Mouse (Mus musculus): ENCODE data around the gene Atf7ip2. TPM values are rescaled to one million over a fixed set of nuclear protein-coding genes. Genes with fewer than 3 reads are reported as not detected.
"Not testable (repeated sequence)": the region's sequence is repeated elsewhere in the genome, so short reads cannot be mapped to it uniquely, and the experiment has no call there.

Atf7ip2 gene
- 1.1 and 1.3 TPM in 2 replicates for polyA plus RNA-seq (2015; fragmentation: Nextera tagmentation; extraction: Ambion mirVana)

GRCm38 (mm10) chr16:10192679-10193506 lies at the start of gene Atf7ip2:
Gene Atf7ip2, plus strand, starts transcription at chr16:10192712.
- under 1% methylated on average over 63 of the region's 63 CpGs for WGBS
- ATAC-seq (ENCODE audit: insufficient number of reproducible peaks, low FRiP score, low TSS enrichment, low read depth), result peak; percentile 92
- H3K9me3 ChIP-seq (replicated peaks), result no peaks in the 10 kb centered on the region; the same call in 1 of the 2 replicates
- H3K27me3 ChIP-seq, result 0 out of 2 replicates have a peak, but pooled peaks cover 5% of the 10 kb centered on the region
- H3K27ac ChIP-seq (replicated peaks), result no peak within 1 kb of the TSS
- H3K4me3 ChIP-seq (replicated peaks), result peak within 1 kb of the TSS; percentile 59
- H3K9ac ChIP-seq, result peak within 1 kb of the TSS; percentile 37; the same call in 1 of the 2 replicates
- H3K4me1 ChIP-seq, result peaks cover 10% of the 10 kb centered on the region
- H3K36me3 ChIP-seq, result no peaks in the 10 kb centered on the region
- H3K4me2 ChIP-seq (replicated peaks), result peak within 1 kb of the TSS; percentile 99

GRCm38 (mm10) chr16:10143166-10143565 lies 49.3 kb upstream of the Atf7ip2 start:
- Histone ChIP-seq H3K4me3 (replicated peaks) (no peak overlapping the region), H3K4me1 (no peaks in the 10 kb centered on the region), H3K27me3 (no peaks in the 10 kb centered on the region), H3K36me3 (no peaks in the 10 kb centered on the region), H3K9ac (no peak overlapping the region), H3K27ac (replicated peaks) (no peak overlapping the region), H3K4me2 (replicated peaks) (no peak overlapping the region), H3K9me3 (replicated peaks) (no peaks in the 10 kb centered on the region)
- 67% methylated on average over 2 of the region's 2 CpGs for WGBS
- no peak for ATAC-seq (ENCODE audit: insufficient number of reproducible peaks, low FRiP score, low TSS enrichment, low read depth)

GRCm38 (mm10) chr16:10147401-10147800 lies 45.1 kb upstream of the Atf7ip2 start:
- no peak overlapping the region for H3K27ac ChIP-seq (replicated peaks)
- no peak overlapping the region for H3K4me2 ChIP-seq (replicated peaks)
- no peak overlapping the region for H3K4me3 ChIP-seq (replicated peaks)
- H3K9ac ChIP-seq, result no peak overlapping the region
- no peaks in the 10 kb centered on the region for H3K27me3 ChIP-seq
- 91% methylated on average over 5 of the region's 5 CpGs for WGBS
- no peaks in the 10 kb centered on the region for H3K4me1 ChIP-seq
- no peaks in the 10 kb centered on the region for H3K9me3 ChIP-seq (replicated peaks)
- no peak for ATAC-seq (ENCODE audit: insufficient number of reproducible peaks, low FRiP score, low TSS enrichment, low read depth)
- H3K36me3 ChIP-seq, result no peaks in the 10 kb centered on the region

DNA sequence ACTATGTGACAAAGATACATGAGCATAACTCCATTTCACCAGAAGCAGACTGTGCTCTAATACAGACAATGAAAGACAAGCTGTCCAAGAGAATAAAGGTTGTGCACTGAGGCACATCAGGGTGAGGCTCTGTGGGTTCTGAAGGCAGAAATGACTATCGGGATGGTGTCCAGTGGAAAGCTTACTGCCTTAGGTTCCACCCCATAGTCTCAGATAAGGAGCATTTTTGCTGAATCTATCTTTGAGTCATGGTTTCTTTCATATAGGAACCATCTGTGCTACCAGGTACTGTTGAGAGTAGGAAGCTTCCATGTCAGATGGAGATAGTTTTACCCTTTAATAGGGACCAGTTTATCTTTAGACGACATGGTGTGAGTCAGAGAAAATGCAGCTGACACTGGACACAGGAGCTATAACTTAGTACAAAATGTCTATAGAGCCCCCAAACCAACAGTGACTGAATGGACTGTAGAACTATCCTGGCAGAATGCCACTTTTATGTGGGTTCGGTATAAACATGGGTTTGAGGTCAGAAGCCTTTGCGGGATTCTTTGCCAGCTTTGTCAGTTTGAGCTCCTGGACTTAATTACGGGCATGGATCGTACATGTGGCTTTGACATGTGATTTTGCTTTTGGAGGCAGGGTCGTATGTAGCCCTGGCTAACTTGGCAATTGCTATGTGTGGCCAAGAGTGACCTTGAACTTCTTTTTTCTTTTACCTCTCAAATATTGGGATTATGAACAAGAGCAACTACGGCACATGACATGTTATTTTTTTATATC lies 23.2 kb upstream of the Atf7ip2 start:
- WGBS, result 50% methylated on average over 8 of the region's 8 CpGs
- H3K4me2 ChIP-seq (replicated peaks), result no peak overlapping the region
- no peaks in the 10 kb centered on the region for H3K36me3 ChIP-seq
- no peak for ATAC-seq (ENCODE audit: insufficient number of reproducible peaks, low FRiP score, low TSS enrichment, low read depth)
- H3K27me3 ChIP-seq, result no peaks in the 10 kb centered on the region
- no peak overlapping the region for H3K27ac ChIP-seq (replicated peaks)
- no peak overlapping the region for H3K4me3 ChIP-seq (replicated peaks)
- no peaks in the 10 kb centered on the region for H3K4me1 ChIP-seq
- H3K9ac ChIP-seq, result no peak overlapping the region
- no peaks in the 10 kb centered on the region for H3K9me3 ChIP-seq (replicated peaks)

GRCm38 (mm10) chr16:10170005-10170404 lies 22.5 kb upstream of the Atf7ip2 start, which contains the start of gene Rpl39l:
Gene Rpl39l, plus strand, starts transcription at chr16:10170226.
- no peak within 1 kb of the TSS for H3K27ac ChIP-seq (replicated peaks)
- H3K27me3 ChIP-seq, result no peaks in the 10 kb centered on the region
- H3K4me1 ChIP-seq, result no peaks in the 10 kb centered on the region
- no peak within 1 kb of the TSS for H3K4me2 ChIP-seq (replicated peaks)
- WGBS, result 65% methylated on average over 22 of the region's 22 CpGs
- no peak for ATAC-seq (ENCODE audit: insufficient number of reproducible peaks, low FRiP score, low TSS enrichment, low read depth)
- H3K4me3 ChIP-seq (replicated peaks), result no peak within 1 kb of the TSS
- H3K36me3 ChIP-seq, result no peaks in the 10 kb centered on the region
- no peaks in the 10 kb centered on the region for H3K9me3 ChIP-seq (replicated peaks)
- no peak within 1 kb of the TSS for H3K9ac ChIP-seq

DNA sequence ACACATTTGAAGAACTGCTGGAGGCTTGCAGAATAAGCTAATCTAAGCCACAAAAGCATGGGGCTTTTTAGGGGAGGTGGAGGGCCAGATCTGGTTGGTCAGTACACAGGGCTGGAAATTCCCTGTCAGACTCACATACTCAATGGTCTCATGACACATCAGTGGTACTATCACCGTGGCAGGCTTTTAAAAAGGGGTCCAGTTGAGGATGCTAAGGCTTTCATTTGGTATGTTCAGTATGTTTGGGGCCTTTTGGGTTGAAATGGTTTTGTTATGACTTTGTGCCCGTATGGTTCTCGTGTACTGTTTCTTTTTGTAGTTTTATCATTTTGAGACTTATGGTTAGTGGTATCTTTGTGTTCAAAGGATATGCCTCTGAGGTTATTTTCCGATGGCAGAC lies 21.2 kb upstream of the Atf7ip2 start:
- 83% methylated on average over 4 of the region's 4 CpGs for WGBS
- H3K4me1 ChIP-seq, result no peaks in the 10 kb centered on the region
- H3K27ac ChIP-seq (replicated peaks), result no peak overlapping the region
- H3K36me3 ChIP-seq, result no peaks in the 10 kb centered on the region
- H3K27me3 ChIP-seq, result no peaks in the 10 kb centered on the region
- ATAC-seq (ENCODE audit: insufficient number of reproducible peaks, low FRiP score, low TSS enrichment, low read depth), result no peak
- no peak overlapping the region for H3K4me2 ChIP-seq (replicated peaks)
- H3K9me3 ChIP-seq (replicated peaks), result no peaks in the 10 kb centered on the region
- no peak overlapping the region for H3K9ac ChIP-seq
- H3K4me3 ChIP-seq (replicated peaks), result no peak overlapping the region

GRCm38 (mm10) chr16:10172179-10172820 lies 20.2 kb upstream of the Atf7ip2 start:
- WGBS, result 82% methylated on average over 3 of the region's 3 CpGs
- no peak for ATAC-seq (ENCODE audit: insufficient number of reproducible peaks, low FRiP score, low TSS enrichment, low read depth)
- H3K9ac ChIP-seq, result no peak overlapping the region

DNA sequence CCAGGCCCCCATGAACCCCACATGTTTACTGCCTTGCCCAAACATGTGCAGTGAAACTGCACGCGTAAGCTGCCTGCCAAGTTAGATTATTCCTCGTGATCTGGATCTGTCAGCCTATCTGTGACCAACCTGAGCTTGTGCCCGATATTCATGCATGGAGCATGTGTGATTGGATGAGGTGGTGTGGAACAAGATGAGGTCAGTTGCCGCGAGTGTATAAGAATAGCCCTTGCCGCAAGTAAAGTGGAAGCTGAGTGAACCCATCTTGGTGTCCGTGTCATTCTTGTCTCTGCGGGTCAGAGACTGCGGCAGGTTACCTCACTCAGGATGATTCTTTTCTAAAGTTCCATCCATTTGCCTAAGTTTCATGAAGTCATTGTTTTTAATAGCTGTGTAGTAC lies 5.1 kb upstream of the Atf7ip2 start:
- ATAC-seq (ENCODE audit: insufficient number of reproducible peaks, low FRiP score, low TSS enrichment, low read depth); H3K4me1 ChIP-seq; H3K9ac ChIP-seq; H3K4me3 ChIP-seq (replicated peaks); H3K27ac ChIP-seq (replicated peaks); H3K27me3 ChIP-seq; H3K4me2 ChIP-seq (replicated peaks); H3K36me3 ChIP-seq: not testable (repeated sequence)
- 96% methylated on average over 10 of the region's 10 CpGs for WGBS
- peaks cover 34% of the 10 kb centered on the region for H3K9me3 ChIP-seq (replicated peaks)

More at GRCm38 (mm10) chr16:10172179-10172820, 20.2 kb upstream of the Atf7ip2 start:
- Histone ChIP-seq H3K9me3 (replicated peaks) (no peaks in the 10 kb centered on the region), H3K27me3 (no peaks in the 10 kb centered on the region), H3K4me1 (no peaks in the 10 kb centered on the region), H3K27ac (replicated peaks) (no peak overlapping the region), H3K4me3 (replicated peaks) (no peak overlapping the region), H3K4me2 (replicated peaks) (no peak overlapping the region), H3K36me3 (no peaks in the 10 kb centered on the region)

- H3K4me2 ChIP-seq (replicated peaks), result no peak overlapping the region
- 88% methylated on average over 1 of the region's 1 CpGs for WGBS
- no peaks in the 10 kb centered on the region for H3K9me3 ChIP-seq (replicated peaks)
These were observed 16.3 kb downstream of the Atf7ip2 start for GRCm38 (mm10) chr16:10208777-10209176.

GRCm38 (mm10) chr16:10216366-10216765 lies 23.9 kb downstream of the Atf7ip2 start:
- not testable (repeated sequence) for ATAC-seq (ENCODE audit: insufficient number of reproducible peaks, low FRiP score, low TSS enrichment, low read depth); H3K27ac ChIP-seq (replicated peaks); H3K9ac ChIP-seq; H3K4me1 ChIP-seq; H3K4me3 ChIP-seq (replicated peaks); H3K4me2 ChIP-seq (replicated peaks); H3K27me3 ChIP-seq; H3K36me3 ChIP-seq; H3K9me3 ChIP-seq (replicated peaks)
- 90% methylated on average over 1 of the region's 1 CpGs for WGBS

More at GRCm38 (mm10) chr16:10208777-10209176, 16.3 kb downstream of the Atf7ip2 start:
- Histone ChIP-seq H3K4me1 (no peaks in the 10 kb centered on the region), H3K4me3 (replicated peaks) (no peak overlapping the region), H3K9ac (no peak overlapping the region), H3K36me3 (no peaks in the 10 kb centered on the region), H3K27me3 (no peaks in the 10 kb centered on the region), H3K27ac (replicated peaks) (no peak overlapping the region)
- no peak for ATAC-seq (ENCODE audit: insufficient number of reproducible peaks, low FRiP score, low TSS enrichment, low read depth)

GRCm38 (mm10) chr16:10217020-10217419 lies 24.5 kb downstream of the Atf7ip2 start:
- not testable (repeated sequence) for H3K4me2 ChIP-seq (replicated peaks); H3K36me3 ChIP-seq; H3K27me3 ChIP-seq; H3K27ac ChIP-seq (replicated peaks); H3K9me3 ChIP-seq (replicated peaks); H3K4me1 ChIP-seq; H3K9ac ChIP-seq; H3K4me3 ChIP-seq (replicated peaks); ATAC-seq (ENCODE audit: insufficient number of reproducible peaks, low FRiP score, low TSS enrichment, low read depth)
- 86% methylated on average over 2 of the region's 2 CpGs for WGBS

All from embryonic facial prominence, embryonic 15.5 days (tissue).